Mouse (Mus musculus) gastrocnemius, postnatal 10 days (tissue): ENCODE measurements at regions not wholly inside any gene's neighbourhood (a gene's known extent, or its start where the extent isn't known, plus 50 kb on each side); places are given as distances from the start of the nearest gene placed in this dataset.

ENCODE experiments used
- DNase-seq: peaks from one replicate; pipeline ENCODE4 v3.0.0; 2021; ENCODE audit warnings: mixed read lengths

DNA sequence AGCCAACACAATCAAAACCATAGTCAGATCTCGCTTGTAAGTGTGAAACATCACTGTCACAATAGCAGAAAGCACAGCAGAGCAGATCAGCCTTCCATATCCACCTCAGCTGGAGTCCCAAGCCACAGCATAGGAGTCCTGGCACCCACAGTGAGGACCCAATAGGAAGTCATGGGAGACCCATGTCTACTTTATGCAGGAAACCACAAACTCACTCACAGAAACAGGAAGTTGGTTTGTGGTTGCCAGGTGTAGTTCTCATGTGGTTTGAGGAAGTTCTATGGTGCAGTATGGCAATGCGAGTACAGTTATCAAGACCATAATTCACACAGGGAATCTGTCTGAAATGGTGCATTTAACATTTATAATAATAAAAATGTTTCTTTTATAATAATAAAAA is 77.6 kb upstream of the Kctd3 start:
- no peak for DNase-seq

DNA sequence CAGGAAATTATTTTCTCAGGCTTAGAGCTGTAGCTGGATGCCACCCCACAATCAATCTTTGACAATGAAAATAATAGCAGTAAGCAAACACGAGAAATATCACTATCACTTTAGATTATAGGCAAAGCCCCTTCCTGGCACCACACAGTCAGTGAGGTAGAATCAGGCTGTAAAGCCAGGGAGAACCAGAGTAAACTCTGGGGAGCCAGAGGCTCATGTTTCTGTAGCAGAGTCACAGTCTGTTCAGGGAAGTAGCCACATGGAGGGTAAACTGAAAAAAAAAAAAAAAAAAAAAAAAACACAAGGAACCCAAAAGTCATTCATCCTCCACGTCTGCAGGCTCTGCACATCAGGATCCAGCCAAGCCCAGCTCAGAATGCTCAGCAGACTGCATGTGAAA is 73.6 kb upstream of the Kctd3 start:
- DNase-seq, result no peak

DNA sequence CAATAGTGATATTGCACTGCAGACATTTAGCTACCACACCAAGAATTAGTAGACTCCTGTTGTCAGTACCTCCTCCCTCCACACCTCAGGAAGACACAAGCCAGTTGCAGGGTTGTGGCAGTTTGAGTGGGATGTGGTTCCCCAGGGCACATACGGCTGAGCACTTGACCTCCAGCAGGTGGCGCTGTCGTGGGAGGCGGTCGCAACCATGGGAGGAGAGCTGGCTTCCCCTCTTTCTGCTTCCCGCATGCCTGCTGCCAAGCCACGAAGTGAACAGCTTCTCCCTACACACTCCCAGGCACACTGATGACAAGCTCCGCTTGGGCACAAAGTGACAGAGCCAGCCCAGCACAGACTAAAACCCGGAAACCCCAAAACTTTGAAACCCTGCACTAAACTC is 73.2 kb upstream of the Kctd3 start:
- DNase-seq, result peak; percentile 70

DNA sequence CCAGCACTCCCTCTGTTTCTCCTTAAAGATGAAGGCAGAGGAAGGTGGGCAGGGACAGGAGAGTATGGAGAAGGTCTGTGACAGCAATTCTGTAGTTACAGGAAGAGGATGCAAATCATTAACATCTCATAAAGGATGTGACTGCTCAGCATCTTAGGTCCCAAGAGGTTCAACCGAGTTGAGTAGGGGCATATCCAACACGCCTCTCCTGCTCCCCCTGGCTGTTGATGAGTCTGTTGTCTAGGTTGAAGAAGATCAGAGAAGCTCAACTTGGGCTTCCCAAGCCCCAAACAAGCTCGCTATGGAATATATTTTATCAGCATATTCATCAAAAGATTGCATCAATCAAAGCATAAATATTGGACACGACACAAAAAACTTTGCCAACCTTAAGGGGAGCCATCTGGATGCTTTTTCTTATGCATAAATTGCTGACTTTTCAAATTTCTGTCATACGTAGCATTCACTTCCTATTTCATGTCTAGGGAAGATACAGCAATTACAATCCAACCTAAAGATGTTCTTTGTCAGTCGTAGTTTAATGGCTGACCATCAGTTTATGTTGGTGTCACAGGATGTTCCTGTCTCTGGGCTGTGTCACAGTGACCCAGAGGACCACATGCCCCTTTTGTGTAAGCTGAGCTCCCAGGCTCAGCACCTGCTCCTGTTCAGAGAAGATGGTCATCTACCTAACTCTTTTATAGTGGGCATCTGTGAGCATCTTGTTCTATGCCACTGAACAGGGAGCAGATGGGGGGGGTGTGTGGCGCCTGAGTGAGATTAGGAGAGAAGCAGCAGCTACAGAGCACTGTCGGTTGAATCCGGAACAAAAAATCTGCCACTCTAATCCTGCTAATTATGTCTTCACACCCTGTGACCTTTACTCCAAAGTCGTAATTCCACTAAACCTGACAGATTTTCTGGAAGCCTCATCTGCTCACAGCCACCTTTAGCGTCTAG is 72.1 kb upstream of the Kctd3 start:
- no peak for DNase-seq

DNA sequence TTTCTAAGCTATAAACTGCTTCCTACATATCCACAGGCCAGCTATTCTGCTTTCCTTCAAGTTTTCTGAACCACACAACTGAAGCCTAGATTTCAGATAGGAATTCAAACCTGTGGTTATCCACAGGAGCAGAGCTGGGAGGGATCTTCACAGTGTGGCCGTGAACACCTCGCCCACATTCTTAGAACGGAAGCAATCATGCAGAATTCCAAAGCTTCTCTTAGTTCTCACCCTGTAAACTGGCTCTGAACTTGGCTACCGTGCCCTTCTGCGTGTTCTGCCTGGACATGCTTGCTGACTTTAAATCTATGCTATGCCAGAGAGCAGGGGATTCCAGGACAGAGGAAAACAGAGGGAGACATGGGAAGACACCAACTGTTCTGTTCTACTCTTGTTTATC is 70.2 kb upstream of the Kctd3 start:
- no peak for DNase-seq

DNA sequence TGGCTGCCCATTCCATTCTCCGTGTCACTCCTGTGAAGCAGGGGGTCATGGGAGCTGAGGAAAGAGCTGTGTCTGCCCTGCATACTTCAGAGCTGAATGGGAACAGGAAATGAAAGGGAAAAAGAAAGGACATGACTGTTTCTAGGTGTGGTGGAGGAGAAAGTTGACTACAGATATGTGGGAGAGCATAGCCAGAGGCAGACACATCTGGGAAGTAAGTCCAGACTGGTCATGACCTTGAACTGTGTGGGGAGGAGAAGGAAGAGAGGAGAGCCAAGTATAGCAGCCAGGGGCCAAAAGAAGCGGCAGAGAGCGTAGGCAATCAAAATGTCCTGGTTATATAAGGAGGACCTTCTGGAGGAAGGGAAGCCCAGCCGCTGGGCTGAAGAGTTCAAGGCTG is 68.6 kb upstream of the Kctd3 start:
- no peak for DNase-seq

DNA sequence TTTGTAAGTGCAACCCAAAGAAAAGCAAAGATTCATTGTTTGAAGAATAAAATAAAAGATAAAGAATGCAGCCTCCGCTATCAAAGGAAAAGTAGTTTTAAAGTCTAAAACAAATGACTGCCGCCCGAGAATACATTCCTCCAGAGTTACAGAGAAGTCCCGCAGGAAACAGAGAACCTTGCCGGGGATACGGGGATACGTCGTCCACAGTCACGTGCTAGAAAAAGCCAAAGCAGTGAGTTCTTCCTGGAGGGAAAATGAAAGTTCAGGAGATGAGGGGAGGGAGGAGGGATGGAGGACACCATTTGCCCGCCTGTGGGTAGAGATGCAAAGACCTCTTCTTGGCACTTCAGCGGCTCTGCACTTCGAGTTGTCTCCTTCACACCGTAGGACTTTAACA is 68.0 kb upstream of the Kctd3 start:
- no peak for DNase-seq

DNA sequence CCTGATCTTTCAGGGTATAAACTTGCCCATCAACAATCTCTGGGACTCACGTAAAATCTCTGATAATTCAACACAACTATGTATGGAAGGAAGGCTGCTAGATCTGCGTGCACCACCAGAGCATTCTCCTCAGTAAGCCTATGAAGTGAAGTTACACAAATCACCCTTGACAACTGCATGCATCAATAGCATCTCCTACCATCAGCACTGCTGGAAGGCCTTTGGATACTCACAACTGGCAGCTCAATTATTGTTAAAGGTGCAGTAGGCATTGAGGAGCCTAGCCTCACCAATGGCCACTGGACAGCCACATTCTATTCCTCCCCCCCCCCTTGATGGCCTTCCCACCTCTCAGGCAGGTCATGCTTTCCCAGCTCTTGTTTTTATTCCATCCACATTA is 64.9 kb upstream of the Kctd3 start:
- DNase-seq, result no peak

DNA sequence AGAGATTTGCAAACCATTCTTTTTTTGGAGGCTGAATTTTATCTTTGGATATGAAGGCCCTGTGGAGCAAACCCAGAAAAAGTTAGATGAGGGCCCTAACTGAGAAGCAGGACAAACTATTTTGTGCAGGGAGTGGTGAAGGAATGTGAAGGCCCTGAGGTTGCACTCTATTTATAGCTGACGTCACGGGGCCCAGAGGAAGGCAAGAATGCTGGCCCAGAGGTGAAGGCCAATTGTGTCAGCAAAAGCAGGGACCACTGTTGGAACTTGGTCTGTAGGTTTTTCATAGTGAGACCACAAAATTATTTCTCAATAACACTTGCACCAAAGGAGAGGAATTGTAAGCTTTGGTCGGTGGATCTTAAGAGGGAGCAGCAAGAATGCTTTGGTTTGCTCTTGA is 60.6 kb upstream of the Kctd3 start:
- DNase-seq, result no peak

DNA sequence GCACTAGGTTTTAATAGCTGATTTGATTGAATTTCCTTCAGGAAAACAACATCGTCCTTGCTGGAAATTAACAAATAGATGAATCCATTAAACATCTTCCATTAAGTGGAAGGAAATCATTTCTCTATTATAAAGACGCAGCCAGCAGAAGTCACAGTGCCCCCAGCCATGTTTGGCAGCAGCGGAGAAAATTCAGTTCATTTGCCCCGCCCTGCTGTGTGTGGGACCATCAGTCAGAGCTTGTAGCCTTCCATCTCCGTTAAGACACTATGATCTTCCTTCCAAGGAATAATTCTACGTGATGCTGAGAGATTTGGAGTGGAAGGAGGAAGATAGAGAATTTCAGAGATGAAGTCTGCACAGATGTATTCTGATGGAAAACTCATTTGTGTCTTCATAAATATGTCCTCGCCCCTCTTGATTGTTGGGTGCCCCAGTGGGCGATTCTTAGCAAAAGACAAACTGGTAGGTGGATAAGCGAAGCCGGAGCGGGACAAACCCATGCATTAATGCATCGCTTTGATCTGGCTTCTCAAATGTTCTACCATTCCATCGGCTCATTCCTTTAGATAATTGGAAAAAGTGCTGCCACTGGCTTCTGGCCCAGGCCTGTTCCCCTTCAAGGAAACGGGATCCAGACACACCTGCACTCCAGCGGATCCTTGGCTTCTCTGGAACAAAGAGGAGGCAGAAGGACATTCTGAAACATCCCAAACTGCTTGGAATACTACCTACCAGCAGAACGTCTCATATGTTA is 59.7 kb upstream of the Kctd3 start:
- no peak for DNase-seq

DNA sequence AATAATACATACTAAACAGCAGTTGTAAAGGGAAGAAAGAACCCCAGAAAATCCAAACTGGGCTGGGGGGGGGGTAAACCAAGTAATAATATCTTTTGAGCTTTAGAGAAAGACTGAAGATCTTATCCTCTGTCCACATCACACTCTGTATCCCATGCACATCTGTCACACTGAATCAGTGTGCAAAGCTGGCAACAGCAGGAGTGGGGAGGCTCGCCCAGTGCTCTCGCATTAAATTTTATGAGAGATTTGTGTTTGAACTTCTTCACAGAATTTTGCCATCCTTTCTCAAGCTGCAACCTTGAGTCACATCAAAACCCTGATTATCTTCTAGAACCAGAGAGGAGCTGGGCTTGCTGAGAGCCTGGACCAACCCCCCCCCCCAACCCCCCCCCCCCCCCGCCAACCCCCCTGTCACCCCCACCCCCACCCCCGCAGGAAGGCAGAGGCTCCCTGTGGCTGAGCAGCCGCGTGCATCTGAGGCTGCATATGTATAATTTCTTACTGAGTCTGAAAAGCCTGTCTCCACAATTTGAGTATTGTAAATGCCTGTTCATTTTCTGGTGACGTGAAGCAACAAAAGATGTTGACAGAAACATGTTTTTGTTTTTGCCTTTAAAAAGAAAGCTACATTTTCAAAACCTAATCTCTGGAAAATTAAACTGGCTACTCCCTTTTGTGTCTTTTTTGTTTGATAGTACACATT is 59.0 kb upstream of the Kctd3 start:
- no peak for DNase-seq

DNA sequence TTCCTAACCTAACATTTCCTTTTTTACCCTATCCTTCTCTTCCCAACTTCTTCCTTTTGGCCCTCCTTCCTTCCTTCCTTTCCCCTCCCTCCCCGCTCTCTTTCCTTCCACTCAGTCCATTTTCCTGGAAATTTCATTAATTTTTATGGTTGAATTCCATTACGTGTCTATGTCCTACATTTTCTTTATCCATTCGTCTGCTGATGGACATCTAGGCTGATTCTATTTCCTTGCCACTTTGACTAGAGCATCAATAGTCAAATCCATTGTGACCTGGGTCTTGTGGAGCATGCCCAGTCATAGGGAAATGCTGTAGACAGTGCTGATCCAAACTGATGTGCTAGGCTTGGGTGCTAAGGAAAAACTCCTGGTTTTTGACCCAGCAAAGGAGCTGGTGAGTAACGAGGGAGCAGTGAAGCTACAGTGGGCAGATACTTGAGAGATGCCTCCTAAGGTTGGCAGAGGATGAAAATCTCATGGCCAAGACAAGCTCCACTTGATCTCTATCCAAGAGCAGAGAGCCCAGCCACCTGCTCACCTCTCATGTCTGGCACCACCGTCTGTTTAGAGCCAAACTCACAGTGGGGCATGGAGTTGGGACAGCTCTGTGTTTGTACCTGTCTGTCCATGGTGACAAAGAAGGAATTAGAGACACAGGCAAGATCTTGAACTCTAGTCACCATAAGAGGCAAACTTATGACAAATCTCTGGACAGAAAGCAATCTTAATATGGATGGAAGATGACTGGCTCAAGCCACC is 57.7 kb upstream of the Kctd3 start:
- no peak for DNase-seq

DNA sequence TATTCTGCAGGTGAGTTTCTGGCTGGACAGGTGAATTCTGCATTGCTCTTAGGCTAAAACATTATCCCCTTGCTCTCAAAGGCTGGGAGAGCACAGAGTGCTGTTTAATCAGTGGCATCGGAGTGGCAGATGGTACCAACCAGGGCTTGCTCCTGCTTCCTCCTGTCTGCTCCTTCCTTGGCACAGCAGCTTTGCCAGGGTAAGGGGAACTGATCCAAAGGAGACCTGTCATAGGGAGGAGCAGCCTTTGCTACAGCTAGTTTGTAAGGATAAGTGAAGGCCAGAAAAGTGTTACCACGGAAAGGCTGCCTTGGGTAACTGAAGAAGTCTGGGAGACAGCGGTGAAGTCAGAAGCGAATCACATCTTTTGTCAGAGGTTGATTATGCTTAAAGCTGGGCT is 57.0 kb upstream of the Kctd3 start:
- DNase-seq, result no peak

DNA sequence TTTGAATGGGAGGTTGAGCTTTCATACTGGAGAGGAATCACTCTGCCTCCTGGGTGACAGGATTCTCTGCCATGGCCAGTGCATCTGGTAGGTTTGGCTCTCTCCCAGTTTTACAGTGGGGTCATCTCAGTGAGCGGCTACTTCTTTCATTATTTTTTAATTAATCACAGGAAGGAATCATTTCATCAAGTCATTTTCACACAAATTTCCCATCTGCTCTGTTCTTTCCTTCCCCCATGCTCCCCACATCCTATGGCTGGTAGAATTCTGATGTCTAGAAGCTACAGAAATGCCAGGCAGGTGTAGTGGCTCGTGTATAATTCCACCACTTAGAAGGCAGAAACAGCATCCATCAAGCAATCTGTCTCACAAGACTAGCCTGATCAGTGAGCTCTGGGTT is 56.1 kb upstream of the Kctd3 start:
- DNase-seq, result no peak

DNA sequence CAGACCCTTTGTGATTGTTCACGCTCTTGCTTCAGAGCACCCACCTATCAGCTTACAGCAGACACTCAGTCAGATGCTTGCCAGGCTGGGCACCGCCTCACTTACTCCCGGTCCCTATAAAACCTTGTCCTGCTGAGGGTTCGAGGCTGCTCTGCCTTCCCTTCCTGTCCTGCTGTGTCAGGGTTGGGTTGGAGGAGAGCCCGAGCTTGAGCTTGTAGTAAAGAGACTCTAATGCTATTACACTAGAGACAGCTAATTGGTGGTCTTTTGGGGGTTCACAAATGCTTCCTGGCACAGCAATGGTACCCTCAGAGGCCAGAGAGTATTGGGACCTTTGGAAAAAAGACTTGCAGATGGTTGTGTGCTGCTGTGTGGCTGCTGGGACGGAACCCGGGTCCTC is 55.6 kb upstream of the Kctd3 start:
- DNase-seq, result no peak
